Mouse (Mus musculus): ENCODE measurements at regions not wholly inside any gene's neighbourhood (a gene's known extent, or its start where the extent isn't known, plus 50 kb on each side); places are given as distances from the start of the nearest gene placed in this dataset.

- DNase-seq, result no peak
Measured at GRCm38 (mm10) chr1:88813200-88813599, 111.2 kb upstream of the Arl4c start.

- no peak for DNase-seq
Measured at GRCm38 (mm10) chr1:88816376-88816945, 114.4 kb upstream of the Arl4c start.

GRCm38 (mm10) chr1:88825215-88825614, 123.2 kb upstream of the Arl4c start:
- DNase-seq, result no peak

GRCm38 (mm10) chr1:88838661-88839274, 136.7 kb upstream of the Arl4c start:
- no peak for DNase-seq

GRCm38 (mm10) chr1:88839407-88839976, 137.5 kb upstream of the Arl4c start:
- DNase-seq, result no peak

GRCm38 (mm10) chr1:88839977-88840628, 138.1 kb upstream of the Arl4c start:
- DNase-seq, result no peak

GRCm38 (mm10) chr1:88840991-88841592, 139.1 kb upstream of the Arl4c start:
- DNase-seq, result no peak

GRCm38 (mm10) chr1:88847333-88848091, 145.5 kb upstream of the Arl4c start:
- DNase-seq, result no peak

GRCm38 (mm10) chr1:88848246-88848645, 146.2 kb upstream of the Arl4c start:
- no peak for DNase-seq

- DNase-seq, result no peak
Measured at GRCm38 (mm10) chr1:88849421-88849820, 147.4 kb upstream of the Arl4c start.

- no peak for DNase-seq
Measured at GRCm38 (mm10) chr1:88851931-88852330, 149.9 kb upstream of the Arl4c start.

- no peak for DNase-seq
Measured at GRCm38 (mm10) chr1:88860871-88861589, 159.0 kb upstream of the Arl4c start.

- no peak for DNase-seq
Measured at GRCm38 (mm10) chr1:88861590-88861935, 159.5 kb upstream of the Arl4c start.

GRCm38 (mm10) chr1:88865436-88865835, 163.4 kb upstream of the Arl4c start:
- DNase-seq, result no peak

- DNase-seq, result no peak
Measured at GRCm38 (mm10) chr1:88866571-88866970, 164.6 kb upstream of the Arl4c start.

GRCm38 (mm10) chr1:88867138-88867537, 165.1 kb upstream of the Arl4c start:
- DNase-seq, result no peak

GRCm38 (mm10) chr1:88869885-88870284, 167.9 kb upstream of the Arl4c start:
- no peak for DNase-seq

- no peak for DNase-seq
Measured at GRCm38 (mm10) chr1:88875356-88875755, 173.3 kb upstream of the Arl4c start.

- DNase-seq, result no peak
Measured at GRCm38 (mm10) chr1:88877441-88877840, 175.4 kb upstream of the Arl4c start.

GRCm38 (mm10) chr1:88878831-88879230, 176.8 kb upstream of the Arl4c start:
- DNase-seq, result no peak

- no peak for DNase-seq
Measured at GRCm38 (mm10) chr1:88879367-88879766, 177.3 kb upstream of the Arl4c start.

GRCm38 (mm10) chr1:88891041-88891440, 179.2 kb upstream of the Sh3bp4 start:
- DNase-seq, result no peak

Data from lung, postnatal 14 days (tissue).